Mouse (Mus musculus) retina, postnatal 1 day (tissue): ENCODE measurements around the gene Vmn1r172.
"Not testable (repeated sequence)": the region's sequence is repeated elsewhere in the genome, so short reads cannot be mapped to it uniquely, and the experiment has no call there.

Experiments used
- DNase-seq: peaks from one replicate; pipeline ENCODE4 v3.0.0-alpha.2; 2012

Gene Vmn1r172

GRCm38 (mm10) chr7:23658016-23658415, at the start of gene Vmn1r172:
Gene Vmn1r172 (plus strand): TSS chr7:23658316.
- no peak for DNase-seq

- no peak for DNase-seq
Observed at GRCm38 (mm10) chr7:23630422-23630821, 27.7 kb upstream of the Vmn1r172 start, which contains the start of gene Vmn1r171. Gene Vmn1r171 (plus strand): TSS chr7:23630722.

GRCm38 (mm10) chr7:23700403-23700802, 42.3 kb downstream of the Vmn1r172 start, which contains the start of gene Vmn1r173:
Gene Vmn1r173 (plus strand): TSS chr7:23700703.
- DNase-seq, result not testable (repeated sequence)
